Mouse (Mus musculus) forebrain, embryonic 15.5 days (tissue): ENCODE results near the gene 9230102O04Rik. TPM values are rescaled to one million over a fixed set of nuclear protein-coding genes. Genes with fewer than 3 reads are reported as not detected.

ENCODE experiments used
- ATAC-seq: fragments of 200-750 bp; cut with Nextera tagmentation; replicated peaks from 2 replicates; pipeline ENCODE4 v1.8.0; 2017; ENCODE audit warnings: mild to moderate bottlenecking, moderate TSS enrichment, moderate library complexity
- H3K27ac ChIP-seq: fragments of 300-500 bp; sonication (generic); replicated peaks from 2 replicates; pipeline ENCODE4 v1.5.1; 2015; ENCODE audit warnings: mild to moderate bottlenecking, inconsistent platforms
- H3K27me3 ChIP-seq: fragments of 300-500 bp; sonication (generic); 2 replicates; pipeline ENCODE4 v1.6.1; 2015; ENCODE audit warnings: inconsistent platforms
- H3K36me3 ChIP-seq: fragments of 300-500 bp; sonication (generic); 2 replicates; pipeline ENCODE4 v1.6.1; 2015; ENCODE audit warnings: mild to moderate bottlenecking, inconsistent platforms
- H3K4me1 ChIP-seq: fragments of 300-500 bp; sonication (generic); 2 replicates; pipeline ENCODE4 v1.6.1; 2015; ENCODE audit warnings: inconsistent platforms
- H3K4me2 ChIP-seq: fragments of 300-500 bp; sonication (generic); replicated peaks from 2 replicates; pipeline ENCODE4 v1.6.1; 2015; ENCODE audit warnings: mild to moderate bottlenecking, inconsistent platforms
- H3K4me3 ChIP-seq: fragments of 300-500 bp; sonication (generic); 2 replicates; pipeline ENCODE4 v1.5.1; 2015; ENCODE audit warnings: mild to moderate bottlenecking, inconsistent platforms
- H3K9ac ChIP-seq: fragments of 300-500 bp; sonication (generic); replicated peaks from 2 replicates; pipeline ENCODE4 v1.6.1; 2015; ENCODE audit warnings: mild to moderate bottlenecking, inconsistent platforms
- H3K9me3 ChIP-seq: fragments of 300-500 bp; sonication (generic); 2 replicates; pipeline ENCODE4 v1.6.1; 2016; ENCODE audit warnings: inconsistent platforms
- whole genome bisulfite sequencing: fragments of 180-500 bp; shearing (Covaris S2); methylation state at CpG from one replicate; pipeline ENCODE4 v1.1.7; 2015; ENCODE audit warnings: mixed read lengths; 5-methylcytosine and 5-hydroxymethylcytosine counted together
- polyA plus RNA-seq: library from polyadenylated mRNA; unstranded; fragments of >200 nt; fragmentation: Nextera tagmentation; extraction: Ambion mirVana; gene quantifications from 2 replicates; pipeline ENCODE4 v1.2.1, GENCODE M21; 2015

The 9230102O04Rik gene
- polyA plus RNA-seq: not detected in 2 replicates

DNA sequence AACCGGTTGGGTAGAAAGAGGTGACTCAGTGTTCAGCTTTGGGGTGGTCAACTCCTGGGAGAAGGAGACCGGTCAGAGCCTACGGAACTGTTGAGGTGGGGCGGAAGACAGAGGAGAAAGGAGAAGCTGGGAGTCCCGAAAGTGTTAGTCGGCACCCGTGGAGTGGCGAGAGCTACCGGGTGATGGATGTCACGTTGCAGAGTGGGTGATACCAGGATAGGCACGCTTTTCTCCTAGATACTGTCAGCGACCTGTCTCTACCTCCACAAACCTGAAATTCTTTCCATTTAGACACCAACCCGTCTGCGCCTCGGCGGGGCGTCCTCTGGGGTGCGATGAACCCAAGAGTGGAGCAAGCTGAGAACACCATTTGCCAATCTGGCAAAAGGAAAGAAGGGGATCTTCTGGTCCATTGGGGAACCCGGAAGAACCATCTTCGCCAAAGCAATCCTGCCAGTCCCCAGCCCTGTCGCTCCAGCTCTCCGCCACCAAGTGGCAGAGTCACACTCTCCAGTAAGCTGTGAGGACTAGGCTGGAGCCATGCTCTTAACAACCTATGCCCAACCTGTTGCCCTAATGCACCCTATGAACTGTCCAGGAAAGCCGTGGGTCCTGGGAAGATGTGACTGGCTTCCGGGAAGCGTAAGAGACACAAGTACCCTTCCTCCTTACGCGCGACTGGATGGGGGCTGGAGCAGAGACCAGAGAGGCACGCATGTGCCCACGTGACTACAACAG lies at the start of gene 9230102O04Rik:
9230102O04Rik (minus strand) TSS at position 628 of the 738 bp plus-strand sequence.
- no peak within 1 kb of the TSS for H3K9ac ChIP-seq

GRCm38 (mm10) chr2:9935965-9936364 lies 46.6 kb upstream of the 9230102O04Rik start:
- Histone ChIP-seq H3K9ac (no peak overlapping the region), H3K4me3 (no peak overlapping the region), H3K4me1 (no peaks in the 10 kb centered on the region), H3K4me2 (no peak overlapping the region), H3K36me3 (no peaks in the 10 kb centered on the region; the same call in 1 of the 2 replicates), H3K27ac (no peak overlapping the region), H3K9me3 (no peaks in the 10 kb centered on the region), H3K27me3 (no peaks in the 10 kb centered on the region)
- WGBS: 25% methylated on average over 1 of the region's 1 CpGs
- ATAC-seq: no peak

More for the DNA sequence above, at the start of gene 9230102O04Rik:
- H3K27me3 ChIP-seq: peaks cover 83% of the 10 kb centered on the region
- peaks cover 9% of the 10 kb centered on the region; the same call in 1 of the 2 replicates for H3K4me1 ChIP-seq
- H3K27ac ChIP-seq: no peak within 1 kb of the TSS
- ATAC-seq: 0 out of 2 replicates have a peak, but pooled peaks have one; percentile 46
- under 1% methylated on average over 30 of the region's 30 CpGs for WGBS
- no peaks in the 10 kb centered on the region for H3K9me3 ChIP-seq
- no peak within 1 kb of the TSS for H3K4me2 ChIP-seq
- H3K4me3 ChIP-seq: no peak within 1 kb of the TSS
- no peaks in the 10 kb centered on the region for H3K36me3 ChIP-seq

DNA sequence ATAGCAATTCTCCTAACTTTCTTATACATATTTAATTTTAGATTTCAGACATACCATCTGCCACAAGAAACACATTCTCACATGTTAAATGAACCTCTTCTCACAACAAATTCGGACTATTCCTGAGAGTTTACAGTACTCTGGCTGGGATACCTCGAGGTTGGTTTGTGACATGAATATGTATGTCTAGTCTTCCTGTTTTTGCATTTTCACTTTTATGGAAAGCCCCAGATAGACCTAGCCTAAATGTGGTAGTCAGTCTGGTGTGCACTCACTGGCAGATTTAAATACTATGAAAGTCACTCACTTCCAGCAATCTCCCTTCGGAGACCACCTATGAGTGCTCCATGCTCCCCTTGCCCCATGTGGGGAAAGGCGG lies 37.6 kb upstream of the 9230102O04Rik start:
- 61% methylated on average over 4 of the region's 4 CpGs for WGBS
- Histone ChIP-seq H3K36me3 (no peaks in the 10 kb centered on the region), H3K9me3 (no peaks in the 10 kb centered on the region), H3K9ac (no peak overlapping the region), H3K27me3 (no peaks in the 10 kb centered on the region), H3K4me1 (peaks cover 7% of the 10 kb centered on the region), H3K4me3 (no peak overlapping the region), H3K27ac (no peak overlapping the region), H3K4me2 (no peak overlapping the region)
- no peak for ATAC-seq

DNA sequence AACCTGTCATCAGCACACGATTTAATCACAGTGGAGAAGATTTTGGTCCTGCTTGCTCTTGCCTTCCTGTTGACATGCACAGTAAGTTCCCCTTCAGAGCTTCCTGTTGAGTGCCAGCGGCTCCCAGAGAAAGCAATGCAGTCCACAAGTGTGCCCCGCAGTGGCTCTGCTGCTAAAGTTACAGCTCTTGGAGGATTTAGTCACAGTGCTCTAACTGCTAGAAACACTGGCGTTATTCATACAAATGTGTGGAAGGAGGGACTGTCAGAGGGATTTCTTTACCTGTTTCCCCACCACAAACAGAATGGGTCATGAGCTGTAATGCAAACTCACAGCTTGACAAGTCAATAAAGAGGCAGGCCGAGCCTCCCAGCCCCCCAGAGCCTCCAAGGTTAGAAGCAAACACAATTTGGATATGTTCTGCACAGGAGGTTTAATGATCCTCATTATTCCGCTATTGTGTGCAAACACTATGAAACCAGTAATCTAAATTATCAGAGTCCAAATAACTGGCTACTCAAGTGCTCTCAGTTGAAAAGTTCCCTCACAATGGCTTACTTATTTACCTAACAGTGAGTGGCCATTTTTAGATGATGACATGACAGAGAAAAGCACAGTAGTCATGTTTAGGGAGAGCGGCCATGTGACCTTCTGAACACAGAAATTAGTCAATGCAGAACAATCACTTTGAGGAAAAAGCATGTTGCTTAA lies 37.0 kb upstream of the 9230102O04Rik start:
- 20% methylated on average over 7 of the region's 7 CpGs for WGBS
- no peak overlapping the region for H3K27ac ChIP-seq
- peaks cover 7% of the 10 kb centered on the region for H3K4me1 ChIP-seq
- H3K27me3 ChIP-seq: no peaks in the 10 kb centered on the region
- H3K9me3 ChIP-seq: no peaks in the 10 kb centered on the region
- H3K36me3 ChIP-seq: no peaks in the 10 kb centered on the region
- no peak overlapping the region for H3K4me3 ChIP-seq
- H3K9ac ChIP-seq: no peak overlapping the region
- no peak overlapping the region for H3K4me2 ChIP-seq
- peak; percentile 57; the same call in 1 of the 2 replicates for ATAC-seq

DNA sequence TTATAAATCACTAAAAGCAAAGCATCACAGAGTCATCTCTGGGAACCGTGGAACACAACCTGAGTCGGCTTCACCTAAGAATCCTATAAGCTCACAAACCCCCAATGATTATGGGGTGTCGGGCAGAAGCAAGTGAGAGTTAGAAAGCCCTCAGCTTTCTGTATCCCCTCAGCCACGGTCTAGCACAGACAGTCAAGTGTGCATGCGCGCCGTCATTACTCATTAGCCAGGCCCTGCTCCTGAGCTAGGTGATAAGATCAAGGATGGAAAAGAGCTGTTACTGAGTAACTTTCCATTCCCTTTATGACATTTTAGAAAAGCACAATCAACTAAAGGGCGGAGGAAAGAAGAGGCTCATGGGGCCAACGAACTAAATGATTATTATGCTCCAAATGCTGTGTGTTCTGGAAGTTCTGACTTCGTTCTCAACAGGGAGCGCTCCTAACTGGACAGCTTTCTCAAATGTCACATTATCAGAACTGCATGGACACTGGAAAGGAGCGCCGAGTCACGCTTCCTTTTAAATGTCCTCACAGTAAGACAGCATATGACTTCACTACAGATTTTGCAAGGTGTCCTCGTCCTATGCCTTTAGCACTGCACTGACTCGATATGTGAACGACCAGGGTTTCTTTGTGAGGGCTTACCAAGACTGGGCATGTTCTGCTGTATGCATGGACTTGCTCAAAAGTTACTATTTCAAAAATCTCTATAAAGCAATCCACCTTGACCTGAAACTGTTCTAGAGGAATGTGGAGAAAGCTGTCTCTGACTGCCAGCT lies 29.5 kb upstream of the 9230102O04Rik start:
- Histone ChIP-seq H3K4me2 (no peak overlapping the region), H3K9ac (no peak overlapping the region), H3K27me3 (no peaks in the 10 kb centered on the region), H3K4me3 (no peak overlapping the region), H3K9me3 (no peaks in the 10 kb centered on the region), H3K4me1 (no peaks in the 10 kb centered on the region), H3K27ac (no peak overlapping the region), H3K36me3 (peaks cover 8% of the 10 kb centered on the region)
- ATAC-seq: no peak
- WGBS: 95% methylated on average over 17 of the region's 17 CpGs

- Histone ChIP-seq H3K9me3 (no peaks in the 10 kb centered on the region), H3K36me3 (peaks cover 8% of the 10 kb centered on the region), H3K9ac (no peak overlapping the region), H3K4me1 (no peaks in the 10 kb centered on the region), H3K27ac (no peak overlapping the region), H3K4me3 (no peak overlapping the region), H3K4me2 (no peak overlapping the region), H3K27me3 (no peaks in the 10 kb centered on the region)
- WGBS: 87% methylated on average over 9 of the region's 9 CpGs
- ATAC-seq: no peak
These were observed 28.3 kb upstream of the 9230102O04Rik start for GRCm38 (mm10) chr2:9917602-9918001.

DNA sequence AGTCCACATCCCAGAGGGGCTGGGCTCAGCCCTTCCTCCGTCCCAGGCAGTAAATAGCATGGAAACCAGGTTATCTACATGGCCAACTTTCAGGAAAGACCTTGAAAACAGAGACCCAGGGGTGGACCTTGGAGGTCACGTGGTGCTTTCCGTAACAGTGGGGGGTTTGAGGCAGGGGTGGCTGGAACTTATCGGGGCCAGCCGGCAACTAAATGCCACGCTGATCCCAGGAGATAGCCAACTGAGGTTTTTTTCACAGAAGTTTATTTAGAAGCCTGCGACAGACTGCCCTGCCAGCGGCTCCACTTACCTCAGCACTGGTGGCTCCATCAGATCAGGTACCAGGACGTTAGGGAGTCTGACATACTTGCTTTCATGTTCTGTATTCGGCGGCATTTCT lies 16.7 kb upstream of the 9230102O04Rik start:
- Histone ChIP-seq H3K4me1 (peaks cover 4% of the 10 kb centered on the region; the same call in 1 of the 2 replicates), H3K27ac (no peak overlapping the region), H3K27me3 (peaks cover 26% of the 10 kb centered on the region; the same call in 1 of the 2 replicates), H3K9ac (no peak overlapping the region), H3K36me3 (no peaks in the 10 kb centered on the region), H3K9me3 (no peaks in the 10 kb centered on the region), H3K4me2 (no peak overlapping the region), H3K4me3 (no peak overlapping the region)
- no peak for ATAC-seq
- 10% methylated on average over 11 of the region's 11 CpGs for WGBS

DNA sequence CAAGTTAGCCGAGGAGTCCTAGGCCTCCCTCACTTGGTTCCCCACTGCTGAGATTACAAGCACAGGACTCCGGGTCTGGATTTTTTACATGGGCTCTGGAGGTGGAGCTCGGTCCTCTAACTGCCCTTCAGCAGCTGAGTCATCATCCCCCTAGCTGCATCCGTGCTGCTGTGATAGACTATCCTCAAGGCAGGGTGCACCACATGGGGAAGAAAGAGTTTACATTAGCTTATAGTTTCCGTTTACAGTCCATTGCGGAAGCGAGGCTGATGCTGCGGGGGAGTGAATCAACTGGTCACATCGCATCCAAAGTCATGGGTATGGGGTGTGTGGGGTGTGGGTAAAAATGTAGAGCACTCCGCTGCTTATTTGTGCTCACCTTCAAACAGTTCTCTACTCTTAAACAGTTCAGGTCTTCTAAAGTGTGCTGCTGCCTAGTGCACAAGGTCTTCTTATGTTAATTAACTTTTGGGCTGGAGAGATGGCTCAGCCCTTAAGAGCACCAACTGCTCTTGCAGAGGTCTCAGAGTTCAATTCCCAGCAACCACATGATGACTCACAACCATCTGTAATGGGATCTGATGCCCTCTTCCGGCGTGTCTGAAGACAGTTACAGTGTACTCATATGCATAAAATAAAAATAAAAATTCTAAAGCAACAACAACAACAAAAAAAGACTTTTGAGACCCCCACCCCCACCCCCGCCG lies 14.7 kb upstream of the 9230102O04Rik start:
- 69% methylated on average over 14 of the region's 14 CpGs for WGBS
- H3K9me3 ChIP-seq: no peaks in the 10 kb centered on the region
- no peak for ATAC-seq
- H3K27me3 ChIP-seq: peaks cover 38% of the 10 kb centered on the region
- no peak overlapping the region for H3K4me2 ChIP-seq
- H3K4me1 ChIP-seq: peaks cover 4% of the 10 kb centered on the region; the same call in 1 of the 2 replicates
- no peak overlapping the region for H3K27ac ChIP-seq
- no peaks in the 10 kb centered on the region for H3K36me3 ChIP-seq
- H3K9ac ChIP-seq: no peak overlapping the region
- H3K4me3 ChIP-seq: no peak overlapping the region

DNA sequence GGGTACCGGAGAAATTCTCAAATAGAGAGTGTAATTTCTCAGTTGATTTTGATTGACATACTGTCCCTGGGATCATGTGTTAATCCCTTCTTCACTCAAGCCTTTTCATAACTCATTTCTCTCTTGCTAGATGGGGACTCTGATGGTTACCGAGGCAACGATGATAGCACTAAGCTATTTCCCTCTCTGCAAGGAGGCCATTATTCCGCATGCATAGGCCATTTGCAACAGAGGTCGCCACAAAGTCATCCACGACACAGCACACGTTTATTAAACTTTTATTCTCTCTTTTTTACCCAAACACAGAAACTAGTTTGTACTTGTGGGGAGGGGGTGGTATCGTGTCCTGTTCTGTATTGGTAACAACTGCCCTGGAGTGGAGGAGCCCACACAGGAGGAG lies 8.5 kb upstream of the 9230102O04Rik start:
- no peak; the same call in 1 of the 2 replicates for ATAC-seq
- WGBS: under 1% methylated on average over 8 of the region's 8 CpGs
- no peak overlapping the region for H3K4me2 ChIP-seq
- peaks cover 88% of the 10 kb centered on the region for H3K27me3 ChIP-seq
- peaks cover 17% of the 10 kb centered on the region for H3K4me1 ChIP-seq
- H3K4me3 ChIP-seq: no peak overlapping the region
- H3K27ac ChIP-seq: no peak overlapping the region
- H3K9me3 ChIP-seq: no peaks in the 10 kb centered on the region
- H3K9ac ChIP-seq: no peak overlapping the region
- no peaks in the 10 kb centered on the region for H3K36me3 ChIP-seq

- WGBS: 1% methylated on average over 22 of the region's 22 CpGs
- 0 out of 2 replicates have a peak, but pooled peaks have one; percentile 35 for ATAC-seq
These were observed 6.9 kb upstream of the 9230102O04Rik start for GRCm38 (mm10) chr2:9896097-9896770.

More at GRCm38 (mm10) chr2:9896097-9896770, 6.9 kb upstream of the 9230102O04Rik start:
- H3K9ac ChIP-seq: no peak overlapping the region
- no peaks in the 10 kb centered on the region for H3K36me3 ChIP-seq
- no peaks in the 10 kb centered on the region for H3K9me3 ChIP-seq
- H3K27ac ChIP-seq: no peak overlapping the region
- H3K4me2 ChIP-seq: 0 out of 2 replicates have a peak overlapping the region, but pooled peaks have one; percentile 16
- 0 out of 2 replicates have a peak overlapping the region, but pooled peaks have one; percentile 3 for H3K4me3 ChIP-seq
- H3K27me3 ChIP-seq: peaks cover 79% of the 10 kb centered on the region
- H3K4me1 ChIP-seq: peaks cover 17% of the 10 kb centered on the region
